Mouse (Mus musculus) kidney, adult 8-10 months (tissue): Measurements from ENCODE around the gene Spsb2.

Experiments
- DNase-seq, 2 experiments: peaks; one replicate each; pipeline ENCODE4 v3.0.0; 2022

The Spsb2 gene

GRCm38 (mm10) chr6:124858561-124859318, 50.3 kb downstream of the Spsb2 start:
- DNase-seq: no peak

- DNase-seq: peak; percentile 80 to 90
Measured at GRCm38 (mm10) chr6:124859725-124860124, 51.3 kb downstream of the Spsb2 start.
